Mouse (Mus musculus) right cerebral cortex, postnatal 10 days (tissue): ENCODE measurements around the gene Uba6.

Source experiments
- DNase-seq, 2 experiments: peaks; one replicate each; pipeline ENCODE4 v3.0.0; 2021; ENCODE audit warnings: low spot score in 2 of 2

Gene Uba6

GRCm38 (mm10) chr5:86172449-86173161, at the start of gene Uba6:
Gene Uba6, minus strand, starts transcription at chr5:86172803.
- DNase-seq = peak; percentile 99

GRCm38 (mm10) chr5:86197801-86198200, 25.2 kb upstream of the Uba6 start, which contains the start of gene Gnrhr:
Gene Gnrhr, minus strand, starts transcription at chr5:86197901.
- DNase-seq = no peak

GRCm38 (mm10) chr5:86191356-86191755, 18.8 kb upstream of the Uba6 start:
- no peak for DNase-seq

GRCm38 (mm10) chr5:86190770-86191169, 18.2 kb upstream of the Uba6 start:
- no peak for DNase-seq

GRCm38 (mm10) chr5:86190290-86190689, 17.7 kb upstream of the Uba6 start:
- DNase-seq = no peak

- peak in 1 of 2 experiments; percentile 30 for DNase-seq
These were observed 14.8 kb upstream of the Uba6 start for GRCm38 (mm10) chr5:86187441-86187840.

- DNase-seq = no peak
These were observed 1.2 kb upstream of the Uba6 start for GRCm38 (mm10) chr5:86173778-86174177.

GRCm38 (mm10) chr5:86172088-86172448, 535 bp downstream of the Uba6 start:
- peak in 1 of 2 experiments; percentile 56 for DNase-seq

- DNase-seq = no peak
These were observed 42.8 kb downstream of the Uba6 start for GRCm38 (mm10) chr5:86129828-86130227.

GRCm38 (mm10) chr5:86128749-86129148, 43.9 kb downstream of the Uba6 start:
- no peak for DNase-seq

GRCm38 (mm10) chr5:86118457-86119094, 54.0 kb downstream of the Uba6 start:
- no peak for DNase-seq

- no peak for DNase-seq
These were observed 58.6 kb downstream of the Uba6 start for GRCm38 (mm10) chr5:86113997-86114396.

- DNase-seq = no peak
These were observed 59.6 kb downstream of the Uba6 start for GRCm38 (mm10) chr5:86113037-86113436.

GRCm38 (mm10) chr5:86111074-86111473, 61.5 kb downstream of the Uba6 start:
- no peak for DNase-seq

GRCm38 (mm10) chr5:86106610-86107009, 66.0 kb downstream of the Uba6 start:
- DNase-seq = no peak

- no peak for DNase-seq
These were observed 70.4 kb downstream of the Uba6 start for GRCm38 (mm10) chr5:86102176-86102575.

GRCm38 (mm10) chr5:86100621-86101020, 72.0 kb downstream of the Uba6 start:
- DNase-seq = no peak

GRCm38 (mm10) chr5:86098988-86099387, 73.6 kb downstream of the Uba6 start:
- DNase-seq = no peak

- no peak for DNase-seq
These were observed 77.8 kb downstream of the Uba6 start for GRCm38 (mm10) chr5:86094754-86095153.

GRCm38 (mm10) chr5:86086751-86087150, 85.9 kb downstream of the Uba6 start:
- DNase-seq = no peak

- DNase-seq = no peak
These were observed 87.6 kb downstream of the Uba6 start for GRCm38 (mm10) chr5:86084979-86085378.

GRCm38 (mm10) chr5:86083987-86084386, 88.6 kb downstream of the Uba6 start:
- DNase-seq = no peak

- DNase-seq = no peak
These were observed 93.8 kb downstream of the Uba6 start for GRCm38 (mm10) chr5:86078720-86079334.
